Mouse (Mus musculus) ES-Bruce4 (cell line): Measurements from ENCODE around the gene Sprr1a.

Source experiments
- CTCF ChIP-seq: IDR thresholded peaks from one replicate; pipeline ENCODE4 v1.8.1; 2011; ENCODE audit warnings: low read depth, low read length
- POLR2A ChIP-seq: IDR thresholded peaks from one replicate; pipeline ENCODE4 v1.8.1; 2011; ENCODE audit warnings: low read length; ENCODE audit not compliant: insufficient read depth

DNA sequence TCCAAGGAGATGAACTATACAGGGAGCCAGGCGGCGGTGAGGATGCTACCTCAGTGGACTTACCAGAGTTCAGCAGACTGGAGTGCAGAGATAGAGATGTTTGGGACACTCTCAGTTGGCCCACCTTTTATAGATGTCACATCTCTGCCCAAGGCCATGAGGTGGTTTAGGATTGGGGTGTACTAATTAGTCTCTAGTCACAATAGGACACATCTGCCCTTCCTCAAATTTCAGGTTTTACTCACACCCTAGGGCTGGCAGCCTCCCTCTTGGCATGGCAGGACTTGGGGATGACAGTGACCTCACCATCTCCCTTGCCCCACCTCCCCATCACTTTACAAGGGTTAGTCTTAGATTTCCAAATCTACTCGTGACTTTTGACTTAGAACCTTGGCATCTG lies 48.7 kb upstream of the Sprr1a start, which contains the start of gene 2310046K23Rik:
- TF ChIP-seq CTCF (no peak), POLR2A (no peak)
